Mouse (Mus musculus): ENCODE data around the gene Best2.

The Best2 gene

DNA sequence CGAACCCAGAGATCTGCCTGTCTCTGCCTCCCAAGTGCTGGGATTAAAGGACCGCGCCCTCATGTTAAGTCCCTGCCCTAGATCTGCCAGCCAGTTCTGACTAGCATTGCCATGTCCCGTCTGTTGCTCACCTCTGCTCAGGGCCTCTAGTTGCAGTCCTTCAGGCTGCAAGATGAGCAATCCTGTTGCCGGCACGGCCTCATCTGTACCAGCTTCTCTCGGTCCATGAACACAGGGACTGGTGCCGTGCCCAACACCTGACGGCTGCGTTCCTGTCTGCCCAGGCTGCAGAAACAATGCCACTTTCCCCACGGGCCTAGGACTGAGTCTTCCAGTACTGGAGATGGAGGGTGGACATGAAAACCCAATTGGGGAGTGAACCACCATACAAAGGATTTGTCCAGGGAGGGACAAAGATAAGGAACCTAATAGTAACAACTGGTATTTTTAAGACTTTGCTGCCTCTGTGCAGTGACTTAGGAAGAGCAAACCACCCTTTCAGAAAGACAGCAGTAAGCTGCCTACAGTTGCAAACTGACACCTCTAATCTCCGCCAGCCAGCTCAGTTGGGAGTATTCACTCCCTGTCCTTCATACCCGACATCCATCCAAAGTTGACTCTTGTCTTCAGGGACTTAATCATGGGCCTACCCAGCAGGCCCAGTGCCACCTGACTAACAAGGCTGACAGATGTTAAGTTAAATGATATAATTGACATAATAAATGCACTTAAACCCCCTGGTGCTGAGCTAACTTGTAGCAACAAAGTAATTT is 46.6 kb downstream of the Best2 start:
- DNase-seq (ENCODE audit: low read depth, low spot score) = no peak

DNA sequence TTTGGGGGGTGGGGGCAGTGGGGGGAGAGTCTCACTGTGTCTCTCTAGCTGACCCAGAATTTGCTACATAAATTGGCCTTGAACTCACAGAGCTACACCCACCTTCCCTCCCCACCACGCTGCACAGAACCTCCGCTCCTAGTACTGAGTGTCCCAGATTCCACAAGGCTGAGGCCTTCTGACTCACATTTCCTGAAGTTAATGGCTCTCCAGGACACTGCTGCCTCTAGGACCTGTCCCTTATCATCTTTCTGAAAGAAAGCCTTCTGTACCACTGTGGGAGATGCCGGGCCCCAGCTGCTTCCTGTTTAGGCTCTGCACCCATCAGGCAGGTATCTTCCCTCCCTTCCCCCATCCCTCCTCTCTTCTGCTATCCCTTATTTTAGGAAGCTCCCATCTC is 47.7 kb downstream of the Best2 start:
- no peak for DNase-seq (ENCODE audit: low read depth, low spot score)

DNA sequence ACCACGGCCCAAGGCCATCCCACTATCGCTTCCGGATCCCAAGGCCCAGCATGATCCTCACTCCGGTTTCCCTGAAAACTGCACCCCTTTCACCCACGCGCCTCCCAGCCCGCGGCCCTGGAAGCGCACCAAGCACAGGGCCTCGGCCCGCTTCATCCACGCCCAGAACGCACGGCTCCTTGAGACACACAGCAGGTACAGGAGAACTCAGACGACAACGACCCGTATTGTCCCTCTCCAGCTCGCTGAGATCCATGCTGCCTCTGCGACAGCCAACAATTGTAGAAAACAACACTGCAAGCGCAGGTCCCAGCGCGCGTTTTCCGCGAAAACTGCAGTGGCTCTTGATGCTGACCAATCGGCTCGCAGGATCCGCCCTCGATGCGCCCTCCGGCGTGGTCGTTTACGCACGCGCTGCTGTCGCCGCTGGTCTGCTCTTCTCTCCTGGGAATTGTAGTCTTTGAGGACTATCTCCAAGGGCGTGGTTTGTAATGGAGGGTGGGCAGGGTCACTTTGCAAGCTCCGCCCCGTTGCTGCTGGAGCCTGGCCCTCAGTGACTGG is 48.5 kb downstream of the Best2 start:
- no peak for DNase-seq (ENCODE audit: low read depth, low spot score)

GRCm38 (mm10) chr8:84963952-84964351 is 50.4 kb downstream of the Best2 start:
- DNase-seq (ENCODE audit: low read depth, low spot score) = no peak

DNA sequence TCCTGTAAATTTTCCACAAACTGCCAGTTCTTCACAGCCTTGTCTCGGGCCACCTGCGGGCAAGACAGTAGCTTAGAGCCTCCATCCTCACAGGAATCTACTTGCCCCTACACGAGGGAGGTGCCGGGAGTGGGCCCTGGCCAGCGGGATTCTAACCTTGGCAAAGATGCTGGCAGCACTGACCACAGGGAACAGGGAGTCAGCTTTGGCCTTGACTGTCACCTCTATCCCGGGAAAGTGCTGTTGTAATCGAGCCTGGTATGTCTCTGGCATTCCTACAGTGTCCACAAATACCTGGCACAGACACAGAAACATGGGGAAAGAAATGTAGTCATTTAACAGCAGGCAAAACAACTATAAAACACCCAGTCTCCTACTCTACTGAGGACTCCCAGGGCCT is 54.5 kb downstream of the Best2 start:
- no peak for DNase-seq (ENCODE audit: low read depth, low spot score)

Data from retina, adult 2 months (tissue).